Comparison of ENCODE assay signal across 8 mouse cellular contexts in genomic region chr7:126584506-126584977, GRCm38 (mm10). TPM values are rescaled to one million over a fixed set of nuclear protein-coding genes. Genes with fewer than 3 reads are reported as not detected.
DNase-seq lines count a peak whose midpoint lies in the region; ATAC-seq lines count a peak whose summit lies in the region.

Apobr (plus strand) TSS chr7:126584942.

- peak within 1 kb of the TSS; percentile 84 for H3K4me2 ChIP-seq in forebrain, embryonic 13.5 days

- no peak within 1 kb of the TSS; the same call in 1 of the 2 replicates for H3K9ac ChIP-seq in forebrain, embryonic 13.5 days

- H3K4me3 ChIP-seq in forebrain, embryonic 13.5 days, result peak within 1 kb of the TSS; percentile 61; the same call in 1 of the 2 replicates

- 0 out of 2 replicates have a peak, but pooled peaks cover 2% of the 10 kb centered on the region for H3K36me3 ChIP-seq in forebrain, embryonic 13.5 days (ENCODE audit: poor library complexity, severe bottlenecking)

- no peaks in the 10 kb centered on the region for H3K9me3 ChIP-seq in forebrain, embryonic 13.5 days (replicated peaks)

- ATAC-seq in forebrain, embryonic 13.5 days, result no peak

- peak; percentile 60 to 63 for DNase-seq in lung, adult 18-20 months
- DNase-seq in lung, postnatal 14 days, result no peak
- peak; percentile 26 for DNase-seq in liver
- peak; percentile 61 for DNase-seq in naive thymus-derived CD4-positive, alpha-beta T cell, adult 2 months (ENCODE audit: low read depth)
- DNase-seq in embryo, embryonic 11 days, result no peak
- DNase-seq in urinary bladder, postnatal 14 days (ENCODE audit: low spot score), result no peak
- no peak for DNase-seq in ovary, postnatal 10 days (ENCODE audit: low spot score)

- peaks cover 17% of the 10 kb centered on the region for H3K4me1 ChIP-seq in forebrain, embryonic 13.5 days

- WGBS in forebrain, embryonic 13.5 days, result 86% methylated on average over 8 of the region's 8 CpGs

- H3K27me3 ChIP-seq in forebrain, embryonic 13.5 days, result peaks cover 22% of the 10 kb centered on the region

- no peak within 1 kb of the TSS for H3K27ac ChIP-seq in forebrain, embryonic 13.5 days

RNA-seq across cellular contexts. Expression of gene Apobr, which starts in this region (rescaled TPM):
- 0.38 and 0.46 TPM in 2 replicates for polyA plus RNA-seq in forebrain, embryonic 13.5 days (2015; fragmentation: Nextera tagmentation; extraction: Ambion mirVana)

Comparison
In these comparisons a context has a peak if more than half of its experiments do, and no peak if none do; other contexts are left out.
1. DNase-seq: peak in lung, adult 18-20 months (2 of 2), liver (single experiment) and naive thymus-derived CD4-positive, alpha-beta T cell, adult 2 months (single experiment); none in lung, postnatal 14 days (single experiment), embryo, embryonic 11 days (single experiment), urinary bladder, postnatal 14 days (single experiment) and ovary, postnatal 10 days (single experiment).